In the genomic region with DNA sequence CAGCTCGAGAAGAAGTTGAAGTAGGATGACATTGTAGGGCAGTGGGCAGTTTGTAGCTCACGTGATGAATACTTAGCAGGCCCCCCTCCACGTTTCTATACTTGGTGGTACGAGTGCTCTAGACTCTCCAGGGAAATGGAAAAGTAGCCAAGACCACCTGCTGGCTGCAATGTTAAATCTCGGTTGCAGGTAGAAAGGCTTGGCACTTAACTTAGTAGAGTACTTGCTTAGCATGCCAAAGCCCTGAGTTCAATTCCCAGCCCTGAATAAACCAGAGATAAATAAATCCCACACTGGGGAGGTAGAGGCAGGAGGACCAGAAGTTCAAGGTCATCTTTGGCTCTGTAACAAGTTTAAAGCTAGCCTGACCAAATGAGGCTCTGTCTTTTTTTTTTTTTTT, we compare ENCODE assay signal across 20 mouse cellular contexts. TPM values are rescaled to one million over a fixed set of nuclear protein-coding genes. Genes with fewer than 3 reads are reported as not detected.
"Had no signal": no experiment of that assay in that cellular context is flagged by ENCODE, and none has a peak within 500 bp of the region (broad histone marks: within the 10 kb centered on the region; RNA-seq: fewer than 3 reads in every experiment).

No protein-coding gene starts in this region.

- H3K4me3 ChIP-seq: limb, embryonic 13.5 days; midbrain, embryonic 10.5 days; midbrain, embryonic 15.5 days; neural tube, embryonic 13.5 days had no signal

- DNase-seq: kidney, adult 2 months; kidney, postnatal 36 days; layer of hippocampus, adult 9-11 months; left cerebral cortex, postnatal 4 days; lung, adult 2 months; lung, postnatal 10 days; lung, postnatal 4 days; retina, postnatal 1 day; right cerebral cortex, postnatal 14 days; thymus, postnatal 36 days had no signal

- H3K27me3 ChIP-seq: limb, embryonic 13.5 days; midbrain, embryonic 15.5 days; neural tube, embryonic 13.5 days had no signal

- H3K4me1 ChIP-seq: midbrain, embryonic 15.5 days had no signal

- H3K9me3 ChIP-seq: limb, embryonic 13.5 days; midbrain, embryonic 10.5 days; midbrain, embryonic 15.5 days; neural tube, embryonic 13.5 days had no signal

- H3K36me3 ChIP-seq: limb, embryonic 13.5 days; midbrain, embryonic 10.5 days; midbrain, embryonic 15.5 days; neural tube, embryonic 13.5 days had no signal

- H3K9ac ChIP-seq: limb, embryonic 13.5 days; liver, embryonic 14.5 days; midbrain, embryonic 15.5 days; neural tube, embryonic 13.5 days had no signal

- ATAC-seq: midbrain, embryonic 15.5 days had no signal

- H3K4me2 ChIP-seq: limb, embryonic 13.5 days; midbrain, embryonic 15.5 days; neural tube, embryonic 13.5 days had no signal

- H3K27ac ChIP-seq: kidney, postnatal 0 days; limb, embryonic 13.5 days; liver, embryonic 14.5 days; midbrain, embryonic 10.5 days; midbrain, embryonic 15.5 days; neural tube, embryonic 13.5 days had no signal

RNA-seq across cellular contexts. Expression of a gene that starts 1.7 kb away (rescaled TPM):
- total RNA-seq: layer of hippocampus, adult 18-20 months; left cerebral cortex, adult 18-20 months had no signal
- polyA plus RNA-seq: liver, adult 2 months had no signal

RNA-seq across cellular contexts. Expression of a gene that starts 16.8 kb away (rescaled TPM):
- total RNA-seq: layer of hippocampus, adult 18-20 months; left cerebral cortex, adult 18-20 months; left cerebral cortex, postnatal 10 days; liver, adult 2 months had no signal
- polyA plus RNA-seq: liver, adult 2 months had no signal

RNA-seq across cellular contexts. Expression of a gene that starts 20.2 kb away (rescaled TPM):
- total RNA-seq: liver, adult 2 months had no signal
- polyA plus RNA-seq: midbrain, embryonic 10.5 days had no signal
